Mouse (Mus musculus) cerebellum, adult 2 months (tissue): Measurements from ENCODE around the gene Usp42. TPM values are rescaled to one million over a fixed set of nuclear protein-coding genes. Genes with fewer than 3 reads are reported as not detected.

Experiments used
- DNase-seq, 2 experiments: peaks; one replicate each; pipeline ENCODE4 v3.0.0; 2021
- H3K27ac ChIP-seq: fragments of 200-500 bp; 2 replicates; pipeline ENCODE4 v1.5.1; 2012; ENCODE audit warnings: low read length, control low read depth, inconsistent platforms; ENCODE audit not compliant: insufficient read depth
- H3K27me3 ChIP-seq: fragments of 200-500 bp; 2 replicates; pipeline ENCODE4 v1.6.1; 2012; ENCODE audit warnings: inconsistent platforms, mild to moderate bottlenecking, low read length, moderate library complexity; ENCODE audit not compliant: control insufficient read depth, insufficient read depth
- H3K4me1 ChIP-seq: fragments of 200-500 bp; 2 replicates; pipeline ENCODE4 v1.6.1; 2011; ENCODE audit warnings: low read length; ENCODE audit not compliant: control insufficient read depth, insufficient read depth
- H3K4me3 ChIP-seq: fragments of 200-500 bp; replicated peaks from 2 replicates; pipeline ENCODE3; 2011; ENCODE audit warnings: mild to moderate bottlenecking, low read depth, low read length, control low read depth; ENCODE audit not compliant: insufficient read depth
- CTCF ChIP-seq: fragments of 200-500 bp; IDR thresholded peaks from 2 replicates; pipeline ENCODE4 v1.5.1; 2011; ENCODE audit warnings: low read depth, mild to moderate bottlenecking, control low read depth, low read length, moderate library complexity, borderline replicate concordance; ENCODE audit not compliant: insufficient read depth
- POLR2A ChIP-seq: fragments of 200-500 bp; IDR thresholded peaks from 2 replicates; pipeline ENCODE4 v1.6.1; 2011; ENCODE audit warnings: low read length, control low read depth, borderline replicate concordance; ENCODE audit not compliant: insufficient read depth
- WGBS: fragments of 180-500 bp; shearing (Covaris S2); methylation state at CpG from one replicate; pipeline ENCODE4 v1.1.7; 2018; 5-methylcytosine and 5-hydroxymethylcytosine counted together
- polyA plus RNA-seq: library from polyadenylated mRNA; depleted of rRNA; stranded (reverse); fragments of >200 nt; gene quantifications from 2 replicates; pipeline ENCODE4 v1.2.3, GENCODE M21; 2012; rRNA removed

Usp42 gene
- polyA plus RNA-seq, 1 experiment = 12.9 TPM

DNA sequence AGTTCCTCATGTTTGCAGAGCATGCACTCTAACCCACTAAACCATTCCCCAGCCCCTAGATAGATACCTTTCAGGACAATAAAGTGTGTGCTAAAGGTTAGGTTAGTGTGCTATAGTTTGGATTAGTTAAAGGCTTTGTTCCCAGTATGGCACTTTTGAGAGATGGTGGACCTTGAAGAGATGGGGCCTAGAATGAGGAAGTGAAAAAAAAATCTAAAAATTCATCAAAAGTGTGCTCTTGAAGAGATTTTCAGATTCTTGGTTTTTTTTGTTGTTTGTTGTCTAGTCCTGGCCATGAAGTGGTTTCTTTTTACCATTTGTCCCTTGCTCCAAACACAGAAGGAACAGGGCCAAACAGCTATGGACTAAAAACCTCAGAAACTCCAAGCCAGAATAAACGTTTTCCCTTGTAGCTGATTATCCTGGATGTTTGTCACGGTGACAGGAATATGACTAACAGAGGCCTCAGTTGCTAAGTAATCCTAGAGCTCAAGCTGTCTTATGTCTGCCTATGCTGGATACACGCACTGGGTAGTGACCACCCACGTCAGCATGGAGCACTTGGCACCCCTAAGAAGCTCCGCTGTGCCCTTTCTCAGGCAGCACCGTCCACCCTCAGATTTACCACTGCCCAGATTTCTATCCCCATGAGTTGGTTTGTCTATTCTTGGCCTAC is 61.2 kb downstream of the Usp42 start:
- H3K4me1 ChIP-seq = no peaks in the 10 kb centered on the region
- no peaks in the 10 kb centered on the region for H3K27me3 ChIP-seq
- no peak overlapping the region for H3K4me3 ChIP-seq
- DNase-seq = no peak
- 49% methylated on average over 6 of the region's 6 CpGs for WGBS
- TF ChIP-seq CTCF (no peak), POLR2A (no peak)
- no peak overlapping the region for H3K27ac ChIP-seq

GRCm38 (mm10) chr5:143669839-143670238 is 62.2 kb downstream of the Usp42 start:
- Histone ChIP-seq H3K4me1 (no peaks in the 10 kb centered on the region), H3K4me3 (no peak overlapping the region), H3K27me3 (no peaks in the 10 kb centered on the region), H3K27ac (no peak overlapping the region)
- no peak for TF ChIP-seq POLR2A
- no peak for TF ChIP-seq CTCF
- DNase-seq = no peak
- WGBS = 73% methylated on average over 2 of the region's 2 CpGs

DNA sequence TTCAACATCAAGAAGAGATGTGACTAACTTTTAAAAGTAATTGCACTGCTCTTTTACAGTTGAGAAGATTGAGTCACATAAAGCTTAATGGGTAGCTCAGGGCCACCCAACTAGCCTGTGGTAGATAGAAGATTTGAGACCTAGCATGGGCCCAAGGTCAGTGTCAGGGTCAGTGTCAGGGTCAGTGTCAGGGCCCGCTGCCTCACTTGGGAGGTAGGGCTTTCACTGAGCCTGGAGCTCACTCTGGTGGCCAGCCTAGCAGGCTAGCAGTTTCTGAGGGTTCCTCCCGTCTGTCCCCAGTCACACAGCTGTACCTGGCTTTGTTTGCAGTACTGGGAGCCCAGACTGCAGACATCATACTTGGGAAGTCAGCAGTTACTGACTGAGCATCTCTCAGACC is 62.7 kb downstream of the Usp42 start:
- H3K4me3 ChIP-seq = no peak overlapping the region
- H3K27ac ChIP-seq = no peak overlapping the region
- H3K27me3 ChIP-seq = no peaks in the 10 kb centered on the region
- TF ChIP-seq POLR2A (no peak), CTCF (no peak)
- no peak for DNase-seq
- WGBS = 67% methylated on average over 2 of the region's 2 CpGs
- no peaks in the 10 kb centered on the region for H3K4me1 ChIP-seq

- no peak for DNase-seq
- Histone ChIP-seq H3K27me3 (no peaks in the 10 kb centered on the region), H3K4me1 (no peaks in the 10 kb centered on the region), H3K4me3 (no peak overlapping the region), H3K27ac (no peak overlapping the region)
- 53% methylated on average over 2 of the region's 2 CpGs for WGBS
- TF ChIP-seq CTCF (no peak), POLR2A (no peak)
Measured at GRCm38 (mm10) chr5:143668884-143669283, 63.2 kb downstream of the Usp42 start.

- H3K4me1 ChIP-seq = no peaks in the 10 kb centered on the region
- DNase-seq = no peak
- H3K27ac ChIP-seq = no peak overlapping the region
- no peak overlapping the region for H3K4me3 ChIP-seq
- TF ChIP-seq POLR2A = no peak
- no peak for TF ChIP-seq CTCF
- H3K27me3 ChIP-seq = no peaks in the 10 kb centered on the region
- whole genome bisulfite sequencing = 94% methylated on average over 1 of the region's 1 CpGs
Measured at GRCm38 (mm10) chr5:143666015-143666414, 66.1 kb downstream of the Usp42 start.

DNA sequence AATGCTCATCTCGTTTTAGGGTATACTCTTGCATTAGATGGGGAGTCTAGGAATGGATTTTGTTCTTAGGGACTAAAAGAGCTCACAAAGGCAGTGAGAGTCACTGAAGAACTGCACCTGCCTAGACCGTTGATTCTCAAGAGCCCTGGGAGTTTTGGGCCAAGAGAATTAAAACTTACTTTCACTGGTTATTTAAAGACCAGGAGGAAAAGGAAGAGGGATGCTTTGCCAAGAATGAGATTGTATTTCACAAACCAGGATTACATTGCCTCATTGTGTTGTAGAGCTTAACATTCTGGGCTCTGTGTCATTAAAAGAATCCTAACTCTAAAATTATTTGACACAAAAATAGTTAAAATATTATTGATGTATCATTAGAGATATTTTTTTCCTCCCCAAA is 66.5 kb downstream of the Usp42 start:
- DNase-seq = no peak
- TF ChIP-seq CTCF (no peak), POLR2A (no peak)
- whole genome bisulfite sequencing = 69% methylated on average over 2 of the region's 2 CpGs

DNA sequence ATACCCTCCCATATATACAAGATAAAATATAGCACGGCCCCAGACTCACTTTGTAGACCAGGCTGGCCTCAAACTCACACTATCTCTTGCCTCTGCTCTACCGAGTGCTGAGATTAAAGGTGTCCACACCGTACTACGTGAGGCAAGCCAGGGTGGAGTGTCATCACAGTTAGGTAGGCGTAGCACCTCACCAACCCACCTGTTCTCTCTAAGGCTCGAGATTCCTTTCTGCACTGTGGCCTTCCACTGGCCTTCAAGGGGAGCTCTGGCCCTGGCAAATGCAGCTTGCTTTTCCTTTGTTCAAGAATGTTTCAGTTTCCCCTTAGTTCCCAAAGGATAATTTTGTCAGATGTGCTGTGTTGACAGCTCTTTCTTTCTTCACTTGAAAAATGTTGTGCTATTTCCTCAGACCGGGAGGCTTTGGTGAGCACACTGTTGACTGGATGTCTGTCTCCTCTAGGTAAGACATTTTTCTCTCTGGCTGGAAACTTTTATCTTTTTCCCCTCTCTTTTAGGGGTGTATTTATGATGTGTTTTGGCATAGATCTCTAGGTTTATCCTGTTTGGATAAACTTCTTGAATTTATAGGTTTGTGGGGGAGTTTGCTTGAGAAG is 68.9 kb downstream of the Usp42 start:
- Histone ChIP-seq H3K4me3 (no peak overlapping the region), H3K4me1 (no peaks in the 10 kb centered on the region), H3K27ac (no peak overlapping the region), H3K27me3 (no peaks in the 10 kb centered on the region)
- 88% methylated on average over 7 of the region's 7 CpGs for WGBS
- no peak for DNase-seq
- TF ChIP-seq POLR2A (no peak), CTCF (no peak)

More for the DNA sequence above, 66.5 kb downstream of the Usp42 start:
- no peak overlapping the region for H3K27ac ChIP-seq
- no peaks in the 10 kb centered on the region for H3K4me1 ChIP-seq
- H3K27me3 ChIP-seq = no peaks in the 10 kb centered on the region
- no peak overlapping the region for H3K4me3 ChIP-seq

Other genes starting within 250 kb of the Usp42 start
- 557 and 572 TPM in 2 replicates for gene Rac1, start 204.2 kb downstream of the Usp42 start, polyA plus RNA-seq
- gene Cyth3, start 109.8 kb downstream of the Usp42 start, polyA plus RNA-seq = 39.8 and 41.3 TPM in 2 replicates
- 40.5 and 40.9 TPM in 2 replicates for gene Eif2ak1, start 85.5 kb upstream of the Usp42 start, polyA plus RNA-seq
- 0.29 and 0.44 TPM in 2 replicates for gene Ankrd61, start 165.4 kb upstream of the Usp42 start, polyA plus RNA-seq
- 50.2 and 55.4 TPM in 2 replicates for gene Aimp2, start 177.6 kb upstream of the Usp42 start, polyA plus RNA-seq
- gene Pms2, start 177.7 kb upstream of the Usp42 start, polyA plus RNA-seq = 17.2 and 18.5 TPM in 2 replicates
- 3.3 and 3.4 TPM in 2 replicates for gene Gm42421, start 195.9 kb upstream of the Usp42 start, polyA plus RNA-seq
- gene Rsph10b, start 200.8 kb upstream of the Usp42 start, polyA plus RNA-seq = 11.7 and 12.9 TPM in 2 replicates